Mouse (Mus musculus): Measurements from ENCODE around the gene Necab2.

- TF ChIP-seq CTCF (IDR thresholded peaks at IDR 0.05; ENCODE audit: control insufficient read depth, insufficient read depth, insufficient replicate concordance, low read depth, low read length) (no peak), POLR2A (IDR thresholded peaks at IDR 0.05; ENCODE audit: control insufficient read depth, low read depth, low read length) (no peak)
These were observed 18.2 kb upstream of the Necab2 start for GRCm38 (mm10) chr8:119428350-119428740.
